Mouse (Mus musculus): ENCODE data around the gene Sergef. TPM values are rescaled to one million over a fixed set of nuclear protein-coding genes. Genes with fewer than 3 reads are reported as not detected.
A peak's percentile ranks its signal among the peaks of the same experiment; 100 is the strongest.

Sergef gene
- polyA plus RNA-seq, 1 experiment: not detected

DNA sequence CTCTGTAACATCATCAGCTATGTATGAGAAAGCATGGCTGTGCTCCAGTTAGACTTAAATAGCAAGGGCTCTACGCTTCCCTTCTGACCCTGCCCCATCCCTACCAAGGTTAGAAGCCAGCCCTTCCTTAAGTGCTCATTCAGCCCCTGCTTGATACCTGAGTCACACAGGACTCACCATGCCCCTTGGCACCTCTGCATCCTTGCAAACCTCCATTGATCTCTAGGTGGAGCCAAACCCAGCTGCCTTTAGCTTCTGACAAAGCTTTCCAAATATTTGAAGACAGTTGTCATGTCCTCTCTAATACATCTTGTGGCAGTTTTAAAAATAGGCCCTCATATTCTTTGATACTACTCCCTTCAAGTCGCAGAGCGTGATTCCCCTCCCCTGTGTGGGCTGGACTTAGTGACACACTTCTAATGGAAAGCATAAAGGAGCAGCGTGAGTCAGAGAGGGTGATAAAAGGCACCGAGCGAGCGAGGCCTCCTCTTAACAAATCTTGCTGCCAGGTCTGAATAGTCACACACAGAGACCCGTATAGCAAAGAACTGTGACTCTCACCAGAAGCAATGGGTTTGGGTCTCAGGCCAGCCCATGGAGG is 11.1 kb downstream of the Sergef start:
- H3K4me1 ChIP-seq (ENCODE audit: control insufficient read depth, insufficient read depth, low read length): peaks cover 18% of the 10 kb centered on the region
- peak overlapping the region; percentile 61 for H3K27ac ChIP-seq (ENCODE audit: insufficient read depth, low read depth, low read length)
- TF ChIP-seq POLR2A (IDR thresholded peaks at IDR 0.05; ENCODE audit: insufficient read depth, low read depth, low read length): no peak
- no peak for TF ChIP-seq CTCF (IDR thresholded peaks at IDR 0.05; ENCODE audit: insufficient read depth, low read depth, low read length)
- 22% methylated on average over 8 of the region's 8 CpGs for WGBS
- H3K4me3 ChIP-seq (ENCODE audit: insufficient read depth, low read depth, low read length): no peak overlapping the region

DNA sequence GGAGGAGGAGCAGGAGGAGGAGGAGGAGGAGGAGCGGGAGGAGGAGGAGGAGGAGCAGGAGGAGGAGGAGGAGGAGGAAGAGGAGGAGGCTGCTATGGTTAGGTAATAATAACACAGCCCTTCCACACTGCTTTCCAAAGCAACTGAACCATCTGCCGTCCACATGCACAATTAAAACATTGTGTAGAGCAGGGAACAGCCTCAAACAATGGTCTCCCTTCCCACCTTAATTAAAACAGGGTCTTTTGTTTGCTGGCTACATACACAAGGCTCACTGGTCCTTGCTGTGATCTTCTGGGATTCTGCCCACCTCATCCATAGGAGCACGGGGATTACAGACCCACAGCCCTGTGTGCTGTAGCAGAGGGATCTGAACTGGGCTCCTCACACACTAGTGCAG is 15.6 kb downstream of the Sergef start:
- Histone ChIP-seq H3K4me3 (ENCODE audit: insufficient read depth, low read depth, low read length) (no peak overlapping the region), H3K4me1 (ENCODE audit: control insufficient read depth, insufficient read depth, low read length) (peaks cover 14% of the 10 kb centered on the region), H3K27ac (ENCODE audit: insufficient read depth, low read depth, low read length) (no peak overlapping the region)
- WGBS: 27% methylated on average over 2 of the region's 3 CpGs
- TF ChIP-seq POLR2A (IDR thresholded peaks at IDR 0.05; ENCODE audit: insufficient read depth, low read depth, low read length): no peak
- no peak for TF ChIP-seq CTCF (IDR thresholded peaks at IDR 0.05; ENCODE audit: insufficient read depth, low read depth, low read length)

DNA sequence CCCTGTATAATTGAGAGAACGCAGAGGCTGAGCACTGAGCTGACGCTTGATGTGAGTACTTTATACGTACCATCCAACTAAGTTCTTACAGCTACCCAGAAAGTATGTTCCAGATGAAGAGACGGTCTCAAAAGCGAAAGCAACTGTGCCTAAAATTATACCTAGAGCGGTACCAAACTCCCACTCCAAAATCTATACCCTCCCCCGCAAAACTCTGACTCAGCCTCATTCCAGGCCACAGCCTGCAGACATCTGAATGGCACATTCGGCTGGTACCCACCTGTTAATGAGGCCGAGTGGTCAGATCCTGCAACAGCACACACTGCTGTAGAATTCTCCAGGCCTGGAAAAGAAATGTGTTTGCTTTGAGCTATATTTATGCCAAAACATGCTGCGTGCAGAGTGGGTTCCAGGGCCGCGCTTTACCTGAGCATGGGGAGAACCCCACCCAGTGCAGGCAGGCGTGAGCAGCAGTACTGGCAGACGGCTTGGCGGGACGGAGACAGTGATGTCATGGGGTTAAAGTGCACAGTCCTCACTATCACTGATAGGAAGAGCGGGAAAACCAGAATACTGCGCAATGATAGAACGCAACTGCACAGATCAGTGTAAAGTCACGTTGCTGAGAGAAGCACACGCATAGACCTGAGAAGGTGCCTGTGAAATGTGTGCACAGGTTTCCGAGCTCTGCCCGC is 21.0 kb downstream of the Sergef start:
- Histone ChIP-seq H3K4me3 (ENCODE audit: insufficient read depth, low read depth, low read length) (no peak overlapping the region), H3K27ac (ENCODE audit: insufficient read depth, low read depth, low read length) (peak overlapping the region; percentile 13; the same call in 1 of the 2 replicates), H3K4me1 (ENCODE audit: control insufficient read depth, insufficient read depth, low read length) (peaks cover 24% of the 10 kb centered on the region)
- TF ChIP-seq POLR2A (IDR thresholded peaks at IDR 0.05; ENCODE audit: insufficient read depth, low read depth, low read length) (no peak), CTCF (IDR thresholded peaks at IDR 0.05; ENCODE audit: insufficient read depth, low read depth, low read length) (no peak)
- WGBS: 78% methylated on average over 23 of the region's 23 CpGs

DNA sequence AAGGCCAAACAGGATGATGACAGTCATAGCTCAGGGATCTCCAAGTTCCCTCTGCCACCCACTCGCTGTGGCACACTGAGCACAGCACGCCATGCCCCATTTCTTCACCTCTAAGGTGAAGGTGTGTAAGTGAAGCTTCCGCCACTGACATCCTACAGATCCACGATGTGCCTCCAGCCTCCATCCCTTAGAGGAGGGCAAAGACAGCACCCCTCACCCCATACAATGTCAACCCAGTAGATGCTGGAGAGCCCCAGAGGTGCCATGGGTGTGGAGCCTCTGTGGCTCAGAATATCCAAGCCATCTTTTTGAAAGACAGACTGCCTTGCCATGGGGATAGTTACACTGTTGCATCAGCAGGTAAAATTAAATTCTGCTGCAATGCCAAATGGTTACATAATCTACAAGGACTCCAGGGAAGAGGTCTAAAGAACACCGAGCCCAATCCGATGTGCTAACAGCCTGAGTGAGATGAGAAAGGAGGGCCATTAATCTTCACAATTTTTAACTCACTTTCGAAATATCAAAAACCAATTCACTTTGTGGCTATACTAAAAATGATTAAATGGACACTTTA is 23.1 kb downstream of the Sergef start:
- Histone ChIP-seq H3K27ac (ENCODE audit: insufficient read depth, low read depth, low read length) (no peak overlapping the region), H3K4me1 (ENCODE audit: control insufficient read depth, insufficient read depth, low read length) (peaks cover 39% of the 10 kb centered on the region), H3K4me3 (ENCODE audit: insufficient read depth, low read depth, low read length) (no peak overlapping the region)
- TF ChIP-seq CTCF (IDR thresholded peaks at IDR 0.05; ENCODE audit: insufficient read depth, low read depth, low read length) (no peak), POLR2A (IDR thresholded peaks at IDR 0.05; ENCODE audit: insufficient read depth, low read depth, low read length) (no peak)
- 91% methylated on average over 7 of the region's 7 CpGs for WGBS

DNA sequence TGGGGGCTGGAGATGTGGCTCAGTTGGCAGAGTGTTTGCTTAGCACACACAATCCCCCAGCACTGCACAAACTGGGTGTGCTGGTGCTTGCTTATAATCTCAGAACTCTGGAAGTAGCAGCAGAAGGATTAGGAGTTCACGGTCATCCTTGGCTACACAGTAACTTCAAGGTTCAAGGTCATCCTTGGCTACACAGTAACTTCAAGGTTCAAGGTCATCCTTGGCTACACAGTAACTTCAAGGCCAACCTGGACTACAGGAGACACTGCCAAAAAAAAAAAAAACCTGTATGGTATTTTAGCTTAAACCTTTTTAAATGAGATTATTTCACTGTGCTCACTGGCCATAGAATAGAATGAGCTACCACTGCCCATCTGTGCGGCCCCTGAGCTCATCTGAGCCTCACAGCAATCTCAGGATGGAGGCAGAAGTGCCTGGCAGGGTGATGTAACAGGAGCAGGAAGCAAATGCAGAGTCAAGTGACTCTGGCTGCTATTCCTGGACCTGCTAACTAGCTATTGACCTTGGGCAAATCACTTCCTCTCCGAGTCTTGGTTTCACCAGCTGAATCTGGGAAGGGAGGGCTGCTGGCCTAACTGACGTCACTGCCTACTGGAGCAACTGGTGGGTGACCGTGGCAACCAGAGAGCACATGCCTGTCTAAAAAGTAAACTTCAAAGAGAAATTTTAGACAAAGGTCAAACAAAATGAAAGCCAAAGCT is 24.2 kb downstream of the Sergef start:
- TF ChIP-seq CTCF (IDR thresholded peaks at IDR 0.05; ENCODE audit: insufficient read depth, low read depth, low read length) (no peak), POLR2A (IDR thresholded peaks at IDR 0.05; ENCODE audit: insufficient read depth, low read depth, low read length) (no peak)
- WGBS: 71% methylated on average over 5 of the region's 5 CpGs
- Histone ChIP-seq H3K4me1 (ENCODE audit: control insufficient read depth, insufficient read depth, low read length) (peaks cover 39% of the 10 kb centered on the region), H3K4me3 (ENCODE audit: insufficient read depth, low read depth, low read length) (no peak overlapping the region), H3K27ac (ENCODE audit: insufficient read depth, low read depth, low read length) (no peak overlapping the region)

DNA sequence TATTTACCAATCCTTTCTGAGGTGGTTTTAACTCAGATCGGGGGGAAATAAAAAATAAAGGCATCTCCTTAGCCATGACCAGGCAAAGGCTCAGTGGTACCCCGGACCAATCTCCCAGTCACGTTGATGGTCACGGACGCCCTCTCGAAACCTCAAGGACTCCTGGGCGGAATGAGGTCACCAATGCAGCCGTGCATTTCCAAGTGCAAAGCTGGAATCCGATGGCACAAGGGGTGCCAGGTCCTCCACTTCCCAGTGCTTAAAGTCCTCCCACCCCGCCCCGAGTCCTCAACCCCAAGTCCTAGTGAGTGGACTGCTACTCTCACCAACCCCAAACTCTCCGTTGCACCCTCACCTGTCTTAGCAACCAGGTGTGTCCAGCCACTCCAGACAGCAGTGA is 25.3 kb downstream of the Sergef start:
- TF ChIP-seq CTCF (IDR thresholded peaks at IDR 0.05; ENCODE audit: insufficient read depth, low read depth, low read length) (no peak), POLR2A (IDR thresholded peaks at IDR 0.05; ENCODE audit: insufficient read depth, low read depth, low read length) (no peak)
- WGBS: 95% methylated on average over 12 of the region's 12 CpGs
- no peak overlapping the region for H3K4me3 ChIP-seq (ENCODE audit: insufficient read depth, low read depth, low read length)
- H3K27ac ChIP-seq (ENCODE audit: insufficient read depth, low read depth, low read length): no peak overlapping the region
- peaks cover 39% of the 10 kb centered on the region for H3K4me1 ChIP-seq (ENCODE audit: control insufficient read depth, insufficient read depth, low read length)

DNA sequence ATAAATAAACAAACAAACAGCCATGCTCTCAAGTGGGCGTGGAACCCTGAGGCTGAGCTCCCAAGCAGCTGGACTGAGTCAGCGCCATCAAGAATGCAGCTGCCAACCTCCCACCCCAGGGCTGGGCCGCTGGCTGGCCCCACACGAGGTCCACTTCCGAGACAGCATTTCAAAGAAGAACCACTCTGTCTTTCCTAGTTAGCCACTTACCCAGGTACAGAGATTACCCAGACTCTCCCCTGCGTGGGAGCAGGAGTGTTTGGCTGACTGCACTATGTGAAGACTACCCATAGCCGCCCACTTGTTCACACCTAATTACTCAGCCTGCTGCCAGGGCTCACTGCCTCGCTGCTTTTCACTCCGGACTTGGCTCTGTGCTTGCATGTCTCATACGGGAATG is 26.5 kb downstream of the Sergef start:
- H3K4me1 ChIP-seq (ENCODE audit: control insufficient read depth, insufficient read depth, low read length): peaks cover 32% of the 10 kb centered on the region
- no peak for TF ChIP-seq POLR2A (IDR thresholded peaks at IDR 0.05; ENCODE audit: insufficient read depth, low read depth, low read length)
- TF ChIP-seq CTCF (IDR thresholded peaks at IDR 0.05; ENCODE audit: insufficient read depth, low read depth, low read length): no peak
- no peak overlapping the region for H3K4me3 ChIP-seq (ENCODE audit: insufficient read depth, low read depth, low read length)
- no peak overlapping the region for H3K27ac ChIP-seq (ENCODE audit: insufficient read depth, low read depth, low read length)
- WGBS: 29% methylated on average over 10 of the region's 10 CpGs

DNA sequence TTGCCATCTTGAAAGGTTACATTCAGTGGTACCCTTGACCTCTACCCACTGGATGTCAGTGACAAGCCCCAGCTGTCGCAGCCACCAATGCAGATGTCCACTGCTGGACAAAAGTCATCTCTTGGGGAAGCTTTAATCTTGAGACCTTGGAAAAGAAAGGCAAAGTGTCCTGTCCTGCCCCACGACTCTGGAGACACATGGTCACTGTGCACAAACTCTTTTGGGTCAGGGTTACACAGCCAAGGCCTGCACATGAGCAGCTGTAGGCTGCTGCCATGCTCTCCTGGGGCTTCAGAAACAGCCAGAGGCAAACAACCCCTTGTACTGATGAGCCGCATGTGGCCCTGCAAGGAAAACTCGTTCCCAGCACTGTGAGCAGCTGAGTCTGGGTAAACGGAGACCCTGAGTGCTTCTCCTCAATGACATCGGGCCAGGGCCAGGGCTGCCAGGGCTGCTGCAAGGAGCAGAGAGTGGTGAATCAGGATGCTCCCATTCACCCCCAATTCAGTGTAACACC is 27.1 kb downstream of the Sergef start:
- no peak overlapping the region for H3K4me3 ChIP-seq (ENCODE audit: insufficient read depth, low read depth, low read length)
- H3K27ac ChIP-seq (ENCODE audit: insufficient read depth, low read depth, low read length): peak overlapping the region; percentile 12
- TF ChIP-seq POLR2A (IDR thresholded peaks at IDR 0.05; ENCODE audit: insufficient read depth, low read depth, low read length): no peak
- H3K4me1 ChIP-seq (ENCODE audit: control insufficient read depth, insufficient read depth, low read length): peaks cover 32% of the 10 kb centered on the region
- WGBS: 55% methylated on average over 6 of the region's 6 CpGs

Measured in olfactory bulb, adult 2 months (tissue).